ENCODE assay signal across 9 mouse cellular contexts in the genomic region with DNA sequence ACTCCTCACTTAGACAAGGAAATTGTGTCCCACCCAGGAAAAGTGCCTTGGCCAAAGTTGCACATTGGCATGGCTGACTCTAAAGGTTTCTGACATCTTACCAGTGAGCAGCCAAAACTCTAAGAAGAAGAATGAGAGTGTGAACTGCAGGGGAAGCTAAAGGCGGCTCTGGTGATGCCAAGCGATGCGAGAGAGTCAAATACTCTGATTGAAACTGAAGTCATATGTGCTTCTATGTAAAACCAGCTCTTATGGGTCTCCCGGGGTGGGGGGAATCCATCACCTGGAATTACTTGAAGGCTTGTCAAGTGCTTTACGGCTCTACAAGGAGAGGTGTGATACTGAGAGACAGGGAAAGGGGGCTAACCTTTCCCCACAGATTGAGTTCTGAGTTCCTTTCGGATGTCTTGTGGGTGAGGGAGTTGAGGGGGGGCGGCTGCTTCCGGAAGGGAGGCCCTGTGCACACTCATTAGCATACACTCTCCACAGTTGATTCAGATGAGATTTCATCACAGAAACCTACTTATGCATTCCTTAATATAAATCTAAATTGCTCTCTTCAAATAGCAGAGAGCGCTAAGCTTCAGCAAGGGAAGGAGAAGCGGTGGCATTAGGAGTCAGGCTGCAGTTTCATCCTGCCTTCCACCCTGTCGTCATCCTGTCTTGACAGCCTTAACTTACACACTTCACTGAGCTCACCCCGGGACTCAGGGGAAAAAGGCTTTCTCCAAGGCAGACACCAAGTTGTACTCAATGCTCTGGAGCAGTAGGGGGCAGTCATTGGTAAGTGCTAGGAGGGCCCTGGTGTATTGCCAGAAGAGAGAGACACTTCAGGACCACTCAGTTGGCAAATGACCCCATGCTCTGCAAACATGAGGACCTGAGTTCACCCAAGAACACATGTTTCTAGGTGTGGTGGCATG.
DNase-seq lines count a peak whose midpoint lies in the region; ATAC-seq and TF ChIP-seq lines count a peak whose summit lies in the region.
"Had no signal": no experiment of that assay in that cellular context is flagged by ENCODE, and none has a peak within 500 bp of the region (broad histone marks: within the 10 kb centered on the region; RNA-seq: fewer than 3 reads in every experiment).

No protein-coding gene starts in this region.

- no peaks in the 10 kb centered on the region for H3K9me3 ChIP-seq in stomach, postnatal 0 days (ENCODE audit: control insufficient read depth, low read length)
- H3K9me3 ChIP-seq: liver, embryonic 13.5 days had no signal

- 68% methylated on average over 12 of the region's 12 CpGs for WGBS in kidney, adult 2 months
- WGBS in spleen, adult 2 months, result 75% methylated on average over 12 of the region's 12 CpGs
- WGBS in stomach, postnatal 0 days, result 77% methylated on average over 12 of the region's 12 CpGs

- H3K27ac ChIP-seq in kidney, adult 2 months (ENCODE audit: insufficient read depth, low read depth, low read length), result no peak overlapping the region
- no peak overlapping the region for H3K27ac ChIP-seq in spleen, adult 2 months (ENCODE audit: insufficient read depth, low read length)
- H3K27ac ChIP-seq in stomach, postnatal 0 days (replicated peaks), result no peak overlapping the region
- H3K27ac ChIP-seq: liver, embryonic 13.5 days had no signal

- peaks cover 4% of the 10 kb centered on the region; the same call in 1 of the 2 replicates for H3K4me1 ChIP-seq in kidney, adult 2 months (ENCODE audit: control insufficient read depth, insufficient read depth, low read length)
- H3K4me1 ChIP-seq in spleen, adult 2 months (ENCODE audit: control insufficient read depth, insufficient read depth, insufficient read length), result no peaks in the 10 kb centered on the region
- H3K4me1 ChIP-seq in stomach, postnatal 0 days (replicated peaks; ENCODE audit: control insufficient read depth, insufficient read depth), result peaks cover 6% of the 10 kb centered on the region; the same call in 1 of the 2 replicates

- peak; percentile 14 for DNase-seq in kidney, adult 2 months
- no peak for DNase-seq in kidney, postnatal 25 days
- no peak for DNase-seq in spleen, adult 2 months (ENCODE audit: low read depth in 1 of 2, low spot score in 2 of 2)
- no peak for DNase-seq in spleen, adult 12 weeks (ENCODE audit: low spot score)
- peak; percentile 16 for DNase-seq in forelimb bud, embryonic 11.5 days (ENCODE audit: low read depth, low spot score)
- DNase-seq in stomach, postnatal 0 days (ENCODE audit: low spot score), result no peak
- no peak for DNase-seq in frontal cortex, postnatal 25 days (ENCODE audit: low spot score in 2 of 2)
- DNase-seq: adrenal gland, adult 2 months; liver, embryonic 13.5 days had no signal

- TF ChIP-seq EP300 in stomach, postnatal 0 days (optimal IDR thresholded peaks at IDR 0.05), result no peak

- no peak overlapping the region for H3K4me3 ChIP-seq in kidney, adult 2 months (ENCODE audit: insufficient read depth, low read depth, low read length)
- H3K4me3 ChIP-seq in spleen, adult 2 months (ENCODE audit: extremely low read depth, insufficient read depth, insufficient read length), result no peak overlapping the region
- H3K4me3 ChIP-seq in stomach, postnatal 0 days (ENCODE audit: low read depth, low read length), result no peak overlapping the region
- H3K4me3 ChIP-seq: liver, embryonic 13.5 days had no signal

- TF ChIP-seq POLR2A in kidney, adult 2 months (IDR thresholded peaks at IDR 0.05; ENCODE audit: low read depth, low read length), result no peak
- TF ChIP-seq POLR2A in spleen, adult 2 months (IDR thresholded peaks at IDR 0.05; ENCODE audit: low read depth, low read length), result no peak

- H3K4me2 ChIP-seq in stomach, postnatal 0 days (replicated peaks; ENCODE audit: low read depth), result no peak overlapping the region
- H3K4me2 ChIP-seq: liver, embryonic 13.5 days had no signal

- no peaks in the 10 kb centered on the region for H3K36me3 ChIP-seq in kidney, adult 2 months (ENCODE audit: control insufficient read depth, insufficient read depth, low read length)
- H3K36me3 ChIP-seq in spleen, adult 2 months (ENCODE audit: control insufficient read depth, insufficient read depth, low read length), result no peaks in the 10 kb centered on the region
- no peaks in the 10 kb centered on the region for H3K36me3 ChIP-seq in stomach, postnatal 0 days (ENCODE audit: control insufficient read depth, insufficient read depth, low read length)
- H3K36me3 ChIP-seq: liver, embryonic 13.5 days had no signal

- ATAC-seq in stomach, postnatal 0 days (ENCODE audit: low FRiP score, low TSS enrichment), result no peak

- peak; percentile 32; the same call in 1 of the 2 replicates for TF ChIP-seq CTCF in kidney, adult 2 months (conservative IDR thresholded peaks at IDR 0.05; ENCODE audit: insufficient read depth, insufficient read length, low read depth, low read length)
- peak; percentile 3; the same call in 1 of the 2 replicates for TF ChIP-seq CTCF in spleen, adult 2 months (IDR thresholded peaks at IDR 0.05; ENCODE audit: extremely low read depth, insufficient read depth, insufficient read length, insufficient replicate concordance)
- TF ChIP-seq CTCF in stomach, postnatal 0 days (IDR thresholded peaks at IDR 0.05; ENCODE audit: low read depth), result peak; percentile 63

- no peaks in the 10 kb centered on the region for H3K27me3 ChIP-seq in kidney, adult 2 months (replicated peaks; ENCODE audit: control insufficient read depth, insufficient read depth, low read length)
- no peaks in the 10 kb centered on the region for H3K27me3 ChIP-seq in spleen, adult 2 months (ENCODE audit: control insufficient read depth, insufficient read depth, low read length)
- H3K27me3 ChIP-seq in stomach, postnatal 0 days (ENCODE audit: control insufficient read depth, insufficient read depth, low read length), result no peaks in the 10 kb centered on the region
- H3K27me3 ChIP-seq: liver, embryonic 13.5 days had no signal

- H3K9ac ChIP-seq in stomach, postnatal 0 days (ENCODE audit: low read length), result no peak overlapping the region
- H3K9ac ChIP-seq: liver, embryonic 13.5 days had no signal

Comparison
In these comparisons a context has a peak if more than half of its experiments do, and no peak if none do; other contexts are left out.
1. DNase-seq: peak in kidney, adult 2 months (single experiment) and forelimb bud, embryonic 11.5 days (single experiment); none in kidney, postnatal 25 days (0 of 2), spleen, adult 2 months (0 of 2), spleen, adult 12 weeks (single experiment), stomach, postnatal 0 days (single experiment) and frontal cortex, postnatal 25 days (0 of 2).
2. CTCF ChIP-seq: peak in every context shown above with its lines; median percentile 63 in stomach, postnatal 0 days; 32 in kidney, adult 2 months; 3 in spleen, adult 2 months.